Mouse (Mus musculus) bone marrow, adult 2 months (tissue): ENCODE data around the gene Gsap. TPM values are rescaled to one million over a fixed set of nuclear protein-coding genes. Genes with fewer than 3 reads are reported as not detected.

Experiments
- H3K27ac ChIP-seq: fragments of 200-500 bp; 2 replicates; pipeline ENCODE4 v1.5.1; 2012; ENCODE audit warnings: low read depth, mild to moderate bottlenecking, control low read depth, inconsistent platforms, low read length; ENCODE audit not compliant: control insufficient read depth, poor library complexity, insufficient read depth
- H3K4me1 ChIP-seq: fragments of 200-500 bp; 2 replicates; pipeline ENCODE4 v1.6.1; 2011; ENCODE audit warnings: low read length; ENCODE audit not compliant: control insufficient read depth, insufficient read depth
- H3K4me3 ChIP-seq: fragments of 200-500 bp; replicated peaks from 2 replicates; pipeline ENCODE3; 2011; ENCODE audit warnings: mild to moderate bottlenecking, low read depth, low read length, control low read depth; ENCODE audit not compliant: control insufficient read depth
- CTCF ChIP-seq: fragments of 200-500 bp; IDR thresholded peaks from 2 replicates; pipeline ENCODE4 v1.5.1; 2011; ENCODE audit warnings: low read length, control low read depth; ENCODE audit not compliant: control insufficient read depth, insufficient read depth
- POLR2A ChIP-seq: fragments of 200-500 bp; IDR thresholded peaks from 2 replicates; pipeline ENCODE4 v1.6.1; 2011; ENCODE audit warnings: low read depth, mild to moderate bottlenecking, control low read depth, low read length, borderline replicate concordance; ENCODE audit not compliant: control insufficient read depth
- WGBS: fragments of 180-500 bp; shearing (Covaris S2); methylation state at CpG from one replicate; pipeline ENCODE4 v1.1.7; 2018; 5-methylcytosine and 5-hydroxymethylcytosine counted together
- polyA plus RNA-seq: library from polyadenylated mRNA; stranded (reverse); fragments of >200 nt; gene quantifications from 2 replicates; pipeline ENCODE4 v1.2.4, GENCODE M21; 2011; ENCODE audit warnings: low replicate concordance; ENCODE audit not compliant: missing spikeins, insufficient read depth, insufficient read length

Gene Gsap
- polyA plus RNA-seq, 1 experiment: 16.2 TPM

DNA sequence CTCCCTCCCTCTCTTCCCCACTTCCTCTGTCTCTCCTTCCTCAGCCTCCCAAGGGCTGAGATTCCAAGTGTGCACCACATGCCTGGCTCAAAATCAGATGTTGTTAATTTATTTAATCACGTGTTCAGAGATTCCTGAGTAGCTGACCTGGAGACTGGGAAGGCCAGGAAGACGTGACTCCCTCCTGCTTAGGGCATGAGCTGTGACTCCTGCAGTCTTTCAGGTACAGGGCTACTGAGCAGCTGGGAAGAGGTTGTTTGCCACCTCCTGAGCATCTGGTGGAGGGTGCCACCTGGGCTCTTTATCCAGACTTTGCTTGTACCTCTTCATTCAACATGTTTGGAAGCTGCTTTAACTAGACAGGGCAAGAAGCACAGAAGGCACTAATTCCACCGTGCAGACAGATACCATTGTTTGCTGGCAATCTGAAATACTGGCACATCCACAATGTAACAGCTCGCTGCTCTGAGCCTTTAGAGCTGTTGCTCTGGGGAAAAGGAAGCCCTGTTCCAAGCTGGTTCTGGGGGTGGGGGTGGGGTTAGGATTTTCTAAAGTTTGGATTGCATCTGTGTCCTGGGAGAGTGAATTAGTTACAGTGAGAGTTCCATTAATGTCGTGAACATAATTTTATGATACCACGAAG lies 75.3 kb downstream of the Gsap start:
- no peak overlapping the region for H3K27ac ChIP-seq
- 72% methylated on average over 6 of the region's 6 CpGs for WGBS
- peaks cover 5% of the 10 kb centered on the region for H3K4me1 ChIP-seq
- H3K4me3 ChIP-seq: no peak overlapping the region
- TF ChIP-seq CTCF (no peak), POLR2A (no peak)

DNA sequence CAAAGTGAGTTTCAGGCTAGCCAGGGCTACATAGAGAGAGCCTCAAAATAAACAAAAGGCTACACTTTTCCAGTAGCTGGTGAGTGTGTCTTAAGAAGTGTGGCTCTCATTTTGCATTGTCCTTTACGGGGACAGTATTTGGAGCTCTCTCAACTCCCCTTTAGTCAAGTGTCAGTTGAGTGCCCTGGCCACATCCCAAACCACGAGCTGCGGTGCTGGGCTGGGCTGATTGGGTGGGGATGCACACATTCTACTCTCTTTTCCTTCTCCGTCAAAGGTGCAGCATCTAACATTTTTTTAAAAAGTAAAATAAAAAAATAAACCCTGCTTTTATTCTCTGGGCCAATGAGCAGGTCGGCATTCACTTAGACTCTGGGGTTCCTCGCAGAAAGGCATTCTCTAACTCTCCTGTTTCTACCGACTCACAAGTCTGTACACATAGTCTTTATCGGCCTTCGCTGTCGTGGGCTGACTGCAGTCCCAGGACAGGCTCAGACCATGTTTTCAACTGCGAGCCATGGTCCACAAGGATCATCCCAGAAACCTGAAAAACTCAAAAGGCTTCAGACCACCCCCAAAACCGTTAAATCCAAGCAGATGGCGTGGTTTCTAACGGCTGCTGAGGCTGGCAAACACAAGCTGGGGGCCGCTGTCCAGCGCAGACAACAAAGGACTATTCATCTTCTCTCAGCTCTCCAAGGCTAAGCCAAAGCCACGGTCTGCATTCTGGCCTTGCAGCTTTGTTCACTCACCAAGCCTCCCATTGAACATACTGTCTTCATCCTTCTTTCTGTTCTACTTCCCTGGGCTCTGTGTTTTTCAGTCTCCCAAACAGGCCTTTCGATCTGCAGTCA lies 77.4 kb downstream of the Gsap start:
- WGBS: 40% methylated on average over 18 of the region's 18 CpGs
- Histone ChIP-seq H3K27ac (no peak overlapping the region), H3K4me3 (no peak overlapping the region), H3K4me1 (peaks cover 3% of the 10 kb centered on the region)
- TF ChIP-seq POLR2A (no peak), CTCF (no peak)

DNA sequence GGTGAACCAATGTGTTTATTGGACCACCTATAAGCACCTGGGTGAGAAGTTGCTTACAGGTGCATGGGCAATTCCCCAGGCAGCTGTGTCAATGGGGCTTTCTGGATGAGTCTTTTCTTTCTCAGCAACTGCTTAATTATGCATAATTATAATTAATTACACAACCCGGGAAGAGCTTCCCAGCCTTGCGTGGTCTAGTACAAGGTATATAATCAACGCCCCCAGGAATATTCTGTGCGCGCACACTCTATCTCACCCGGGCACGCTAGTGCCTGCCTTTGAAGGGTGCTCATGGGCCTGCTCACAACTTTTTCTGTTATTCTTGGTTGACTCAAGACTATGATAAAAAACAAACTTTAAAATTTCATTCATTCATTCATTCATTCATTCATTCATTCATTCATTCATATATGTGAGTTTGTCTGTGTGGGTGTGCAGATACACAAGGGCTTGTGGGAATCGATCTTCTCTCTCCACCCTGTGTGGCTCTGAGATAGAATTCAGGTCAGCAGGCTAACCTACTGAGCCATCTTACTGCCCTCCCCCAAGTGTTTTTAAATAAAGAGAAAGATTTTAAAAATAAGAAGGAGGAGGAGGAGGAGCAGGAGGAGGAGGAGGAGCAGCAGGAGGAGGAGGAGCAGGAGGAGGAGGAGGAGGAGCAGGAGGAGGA lies 78.4 kb downstream of the Gsap start:
- TF ChIP-seq CTCF (no peak), POLR2A (no peak)
- 86% methylated on average over 8 of the region's 8 CpGs for WGBS
- Histone ChIP-seq H3K4me1 (peaks cover 3% of the 10 kb centered on the region), H3K4me3 (no peak overlapping the region), H3K27ac (no peak overlapping the region)

DNA sequence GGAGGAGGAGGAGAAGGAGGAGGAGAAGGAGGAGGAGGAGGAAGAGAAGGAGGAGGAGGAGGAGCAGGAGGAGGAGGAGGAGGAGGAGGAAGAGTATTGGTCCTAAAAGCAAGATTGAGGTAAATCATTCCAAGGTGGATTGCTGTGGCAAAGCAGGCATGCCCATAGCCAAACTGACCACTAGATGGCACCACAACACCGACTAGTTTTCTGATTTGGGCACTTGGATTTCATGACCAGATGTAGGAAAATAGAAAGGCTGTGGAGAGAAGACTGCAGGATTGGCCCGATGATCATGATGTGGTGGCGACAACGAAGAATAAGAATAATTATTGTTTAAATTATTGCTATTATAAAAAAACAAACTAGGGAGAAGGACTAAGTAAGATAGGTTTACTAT lies 79.0 kb downstream of the Gsap start:
- H3K27ac ChIP-seq: no peak overlapping the region
- 15% methylated on average over 4 of the region's 4 CpGs for WGBS
- no peak overlapping the region for H3K4me3 ChIP-seq
- peak; percentile 82 for TF ChIP-seq CTCF
- TF ChIP-seq POLR2A: no peak
- peaks cover 2% of the 10 kb centered on the region for H3K4me1 ChIP-seq

DNA sequence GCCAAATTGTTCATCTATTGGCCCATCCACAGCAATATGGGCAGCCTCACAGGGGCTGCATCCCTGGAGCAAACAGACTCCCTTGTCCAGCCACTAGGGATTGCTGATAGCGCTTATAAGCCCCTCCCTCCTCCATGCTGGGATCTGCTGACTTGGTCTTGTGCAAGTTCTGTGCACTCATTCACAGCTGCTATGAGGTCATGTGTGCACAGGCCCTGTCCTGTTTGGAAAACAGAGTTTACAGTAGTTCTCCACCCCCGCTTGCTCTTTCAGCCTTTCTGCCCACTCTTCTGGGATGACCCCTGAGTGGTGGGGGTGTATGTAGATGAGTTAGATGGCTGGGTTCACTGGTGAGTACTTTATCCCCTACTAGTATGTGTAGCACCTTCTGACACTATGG lies 81.0 kb downstream of the Gsap start:
- no peak overlapping the region for H3K4me3 ChIP-seq
- TF ChIP-seq POLR2A (no peak), CTCF (no peak)
- H3K27ac ChIP-seq: no peak overlapping the region
- H3K4me1 ChIP-seq: no peaks in the 10 kb centered on the region; the same call in 1 of the 2 replicates
- WGBS: 73% methylated on average over 2 of the region's 2 CpGs

DNA sequence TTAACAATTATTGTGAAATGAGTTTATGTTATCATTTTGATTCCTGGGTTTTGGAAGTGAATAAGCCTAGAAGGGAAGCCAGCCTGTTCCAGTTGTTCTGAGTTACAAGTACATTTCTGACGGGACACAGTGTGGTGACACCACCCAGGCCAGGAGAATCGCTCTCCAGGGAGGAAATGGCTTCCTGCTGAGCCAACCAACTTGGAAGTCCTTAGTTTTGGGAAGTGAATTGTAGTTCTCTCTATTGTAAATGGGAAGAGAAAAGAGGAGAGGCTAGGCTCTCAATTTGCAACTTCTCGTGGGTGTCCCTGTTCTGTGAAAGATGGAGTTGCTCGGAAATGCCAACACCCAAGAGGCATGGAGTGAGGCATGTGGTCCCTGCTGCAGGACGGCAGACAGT lies 83.4 kb downstream of the Gsap start:
- Histone ChIP-seq H3K4me3 (no peak overlapping the region), H3K4me1 (no peaks in the 10 kb centered on the region; the same call in 1 of the 2 replicates), H3K27ac (no peak overlapping the region)
- TF ChIP-seq POLR2A (no peak), CTCF (no peak)
- WGBS: 82% methylated on average over 5 of the region's 5 CpGs

DNA sequence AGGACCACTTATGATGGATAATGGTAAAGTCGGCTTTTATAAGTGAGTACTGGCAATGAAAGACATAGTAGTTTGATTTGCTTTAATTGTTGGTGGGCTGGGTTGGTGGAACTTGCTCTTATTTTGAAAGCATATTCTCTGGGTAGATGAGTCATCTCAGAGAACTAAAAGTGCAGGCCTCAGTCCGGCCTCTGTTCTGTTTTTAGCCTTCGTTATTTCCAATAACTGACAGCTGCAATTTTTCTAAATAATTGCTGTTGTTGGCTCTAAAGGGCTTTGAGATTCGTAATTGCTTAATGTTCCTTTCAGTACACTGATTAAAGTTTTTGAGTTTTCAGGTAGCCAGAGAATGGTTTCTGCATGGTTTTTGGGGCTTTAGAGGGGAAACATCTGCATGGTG lies 84.7 kb downstream of the Gsap start:
- Histone ChIP-seq H3K4me1 (no peaks in the 10 kb centered on the region; the same call in 1 of the 2 replicates), H3K4me3 (no peak overlapping the region), H3K27ac (no peak overlapping the region)
- 62% methylated on average over 4 of the region's 4 CpGs for WGBS
- TF ChIP-seq CTCF: no peak
- TF ChIP-seq POLR2A: no peak
